Mouse (Mus musculus) hindbrain, embryonic 10.5 days (tissue): ENCODE measurements at regions not wholly inside any gene's neighbourhood (a gene's known extent, or its start where the extent isn't known, plus 50 kb on each side); places are given as distances from the start of the nearest gene placed in this dataset.

Experiments
- DNase-seq: peaks from one replicate; pipeline ENCODE4 v3.0.0-alpha.2; 2017; ENCODE audit warnings: low spot score
- H3K27ac ChIP-seq: fragments of 300-500 bp; sonication (generic); 2 replicates; pipeline ENCODE4 v1.5.1; 2016; ENCODE audit warnings: mild to moderate bottlenecking, moderate library complexity
- H3K27me3 ChIP-seq: fragments of 300-500 bp; sonication (generic); 2 replicates; pipeline ENCODE4 v1.6.1; 2016; ENCODE audit warnings: mild to moderate bottlenecking; ENCODE audit not compliant: poor library complexity, insufficient read depth, severe bottlenecking
- H3K36me3 ChIP-seq: fragments of 300-500 bp; sonication (generic); 2 replicates; pipeline ENCODE4 v1.6.1; 2016; ENCODE audit warnings: mild to moderate bottlenecking, moderate library complexity
- H3K4me1 ChIP-seq: fragments of 300-500 bp; sonication (generic); replicated peaks from 2 replicates; pipeline ENCODE4 v1.6.1; 2016; ENCODE audit warnings: mild to moderate bottlenecking
- H3K4me3 ChIP-seq: fragments of 300-500 bp; sonication (generic); 2 replicates; pipeline ENCODE4 v1.5.1; 2016; ENCODE audit warnings: mild to moderate bottlenecking, moderate library complexity
- H3K9me3 ChIP-seq: fragments of 300-500 bp; sonication (generic); 2 replicates; pipeline ENCODE4 v1.6.1; 2016; ENCODE audit warnings: mild to moderate bottlenecking, moderate library complexity
- WGBS: fragments of 180-500 bp; shearing (Covaris S2); methylation state at CpG from one replicate; pipeline ENCODE4 v1.1.7; 2016; 5-methylcytosine and 5-hydroxymethylcytosine counted together

GRCm38 (mm10) chr1:177633966-177634602, 95.5 kb upstream of the 1700016C15Rik start:
- no peak for DNase-seq
- H3K9me3 ChIP-seq: no peaks in the 10 kb centered on the region
- no peaks in the 10 kb centered on the region for H3K36me3 ChIP-seq
- no peak overlapping the region for H3K4me3 ChIP-seq
- WGBS: 79% methylated on average over 9 of the region's 9 CpGs
- peaks cover 32% of the 10 kb centered on the region for H3K4me1 ChIP-seq
- peaks cover 9% of the 10 kb centered on the region; the same call in 1 of the 2 replicates for H3K27me3 ChIP-seq
- H3K27ac ChIP-seq: no peak overlapping the region

- peak overlapping the region; percentile 51; the same call in 1 of the 2 replicates for H3K27ac ChIP-seq
- WGBS: 88% methylated on average over 9 of the region's 9 CpGs
These were observed 92.6 kb upstream of the 1700016C15Rik start for GRCm38 (mm10) chr1:177637061-177637460.

GRCm38 (mm10) chr1:177638381-177638780, 91.2 kb upstream of the 1700016C15Rik start:
- H3K9me3 ChIP-seq: no peaks in the 10 kb centered on the region
- H3K36me3 ChIP-seq: no peaks in the 10 kb centered on the region
- no peak overlapping the region for H3K4me3 ChIP-seq
- H3K27me3 ChIP-seq: 0 out of 2 replicates have a peak, but pooled peaks cover 4% of the 10 kb centered on the region
- peak overlapping the region; percentile 87 for H3K27ac ChIP-seq
- no peak for DNase-seq
- H3K4me1 ChIP-seq: peaks cover 66% of the 10 kb centered on the region
- 88% methylated on average over 10 of the region's 10 CpGs for WGBS

More at GRCm38 (mm10) chr1:177637061-177637460, 92.6 kb upstream of the 1700016C15Rik start:
- Histone ChIP-seq H3K4me1 (peaks cover 58% of the 10 kb centered on the region), H3K27me3 (0 out of 2 replicates have a peak, but pooled peaks cover 4% of the 10 kb centered on the region), H3K36me3 (no peaks in the 10 kb centered on the region), H3K4me3 (no peak overlapping the region), H3K9me3 (no peaks in the 10 kb centered on the region)
- no peak for DNase-seq

GRCm38 (mm10) chr1:177639931-177640846, 89.4 kb upstream of the 1700016C15Rik start:
- peak overlapping the region; percentile 19; the same call in 1 of the 2 replicates for H3K4me3 ChIP-seq

GRCm38 (mm10) chr1:177642712-177643467, 86.7 kb upstream of the 1700016C15Rik start:
- Histone ChIP-seq H3K4me3 (no peak overlapping the region), H3K27me3 (0 out of 2 replicates have a peak, but pooled peaks cover 4% of the 10 kb centered on the region), H3K4me1 (peaks cover 62% of the 10 kb centered on the region), H3K27ac (peak overlapping the region; percentile 77), H3K36me3 (no peaks in the 10 kb centered on the region), H3K9me3 (no peaks in the 10 kb centered on the region)
- WGBS: 74% methylated on average over 10 of the region's 10 CpGs
- DNase-seq: no peak

More at GRCm38 (mm10) chr1:177639931-177640846, 89.4 kb upstream of the 1700016C15Rik start:
- peak; percentile 74 for DNase-seq
- 30% methylated on average over 20 of the region's 20 CpGs for WGBS
- H3K4me1 ChIP-seq: peaks cover 58% of the 10 kb centered on the region
- peak overlapping the region; percentile 87 for H3K27ac ChIP-seq
- H3K36me3 ChIP-seq: no peaks in the 10 kb centered on the region
- 0 out of 2 replicates have a peak, but pooled peaks cover 4% of the 10 kb centered on the region for H3K27me3 ChIP-seq
- H3K9me3 ChIP-seq: no peaks in the 10 kb centered on the region

GRCm38 (mm10) chr1:177643662-177644061, 86.0 kb upstream of the 1700016C15Rik start:
- Histone ChIP-seq H3K9me3 (no peaks in the 10 kb centered on the region), H3K4me3 (no peak overlapping the region), H3K27ac (peak overlapping the region; percentile 77), H3K27me3 (0 out of 2 replicates have a peak, but pooled peaks cover 4% of the 10 kb centered on the region), H3K4me1 (peaks cover 61% of the 10 kb centered on the region), H3K36me3 (no peaks in the 10 kb centered on the region)
- DNase-seq: no peak
- 93% methylated on average over 3 of the region's 3 CpGs for WGBS

GRCm38 (mm10) chr1:177644214-177644613, 85.4 kb upstream of the 1700016C15Rik start:
- H3K4me3 ChIP-seq: no peak overlapping the region
- no peak for DNase-seq
- H3K9me3 ChIP-seq: no peaks in the 10 kb centered on the region
- H3K36me3 ChIP-seq: no peaks in the 10 kb centered on the region
- H3K27ac ChIP-seq: no peak overlapping the region
- H3K4me1 ChIP-seq: peaks cover 56% of the 10 kb centered on the region
- H3K27me3 ChIP-seq: no peaks in the 10 kb centered on the region
- WGBS: 90% methylated on average over 4 of the region's 4 CpGs

GRCm38 (mm10) chr1:177645327-177645726, 84.3 kb upstream of the 1700016C15Rik start:
- peak overlapping the region; percentile 66; the same call in 1 of the 2 replicates for H3K27ac ChIP-seq
- H3K36me3 ChIP-seq: no peaks in the 10 kb centered on the region
- peaks cover 56% of the 10 kb centered on the region for H3K4me1 ChIP-seq
- H3K4me3 ChIP-seq: no peak overlapping the region
- WGBS: 76% methylated on average over 4 of the region's 4 CpGs
- no peaks in the 10 kb centered on the region for H3K9me3 ChIP-seq
- DNase-seq: no peak
- H3K27me3 ChIP-seq: no peaks in the 10 kb centered on the region

- Histone ChIP-seq H3K27me3 (no peaks in the 10 kb centered on the region), H3K27ac (peak overlapping the region; percentile 66), H3K9me3 (no peaks in the 10 kb centered on the region), H3K36me3 (no peaks in the 10 kb centered on the region), H3K4me3 (no peak overlapping the region), H3K4me1 (peaks cover 49% of the 10 kb centered on the region)
- WGBS: 74% methylated on average over 5 of the region's 5 CpGs
- DNase-seq: no peak
These were observed 83.6 kb upstream of the 1700016C15Rik start for GRCm38 (mm10) chr1:177645897-177646535.

GRCm38 (mm10) chr1:177647876-177648275, 81.7 kb upstream of the 1700016C15Rik start:
- no peaks in the 10 kb centered on the region for H3K36me3 ChIP-seq
- no peak overlapping the region for H3K27ac ChIP-seq
- H3K9me3 ChIP-seq: no peaks in the 10 kb centered on the region
- peaks cover 34% of the 10 kb centered on the region for H3K4me1 ChIP-seq
- no peak for DNase-seq
- H3K27me3 ChIP-seq: no peaks in the 10 kb centered on the region
- WGBS: 96% methylated on average over 1 of the region's 1 CpGs
- H3K4me3 ChIP-seq: no peak overlapping the region

GRCm38 (mm10) chr1:177648974-177649373, 80.6 kb upstream of the 1700016C15Rik start:
- no peak for DNase-seq
- H3K27ac ChIP-seq: no peak overlapping the region
- peaks cover 26% of the 10 kb centered on the region for H3K4me1 ChIP-seq
- H3K9me3 ChIP-seq: no peaks in the 10 kb centered on the region
- no peaks in the 10 kb centered on the region for H3K27me3 ChIP-seq
- H3K36me3 ChIP-seq: no peaks in the 10 kb centered on the region
- no peak overlapping the region for H3K4me3 ChIP-seq
- 89% methylated on average over 4 of the region's 4 CpGs for WGBS

GRCm38 (mm10) chr1:177651219-177651618, 78.4 kb upstream of the 1700016C15Rik start:
- H3K36me3 ChIP-seq: no peaks in the 10 kb centered on the region
- no peaks in the 10 kb centered on the region for H3K27me3 ChIP-seq
- 73% methylated on average over 5 of the region's 5 CpGs for WGBS
- no peak overlapping the region for H3K27ac ChIP-seq
- H3K4me3 ChIP-seq: no peak overlapping the region
- peaks cover 15% of the 10 kb centered on the region for H3K4me1 ChIP-seq
- H3K9me3 ChIP-seq: no peaks in the 10 kb centered on the region
- DNase-seq: no peak
